Mouse (Mus musculus): ENCODE measurements around the gene Hand2. TPM values are rescaled to one million over a fixed set of nuclear protein-coding genes. Genes with fewer than 3 reads are reported as not detected.
A peak's percentile ranks its signal among the peaks of the same experiment; 100 is the strongest.

The Hand2 gene
- polyA plus RNA-seq, 1 experiment from 2014 or later, result 5.1 TPM

GRCm38 (mm10) chr8:57339711-57340650, 19.2 kb downstream of the Hand2 start:
- ATAC-seq, result no peak
- no peaks in the 10 kb centered on the region for H3K9me3 ChIP-seq (ENCODE audit: control insufficient read depth, low read length)
- WGBS, result 37% methylated on average over 14 of the region's 14 CpGs
- peak overlapping the region; percentile 40 for H3K4me2 ChIP-seq (ENCODE audit: low read depth, low read length)
- H3K36me3 ChIP-seq (ENCODE audit: control insufficient read depth, insufficient read depth, low read length), result no peaks in the 10 kb centered on the region
- peaks cover 3% of the 10 kb centered on the region; the same call in 1 of the 2 replicates for H3K4me1 ChIP-seq (ENCODE audit: control insufficient read depth, insufficient read depth, low read length)
- peaks cover 36% of the 10 kb centered on the region for H3K27me3 ChIP-seq (replicated peaks; ENCODE audit: control insufficient read depth, insufficient read depth, low read length)
- no peak overlapping the region for H3K27ac ChIP-seq (ENCODE audit: low read length)
- no peak overlapping the region for H3K9ac ChIP-seq (ENCODE audit: low read depth, low read length)
- H3K4me3 ChIP-seq (ENCODE audit: low read length), result no peak overlapping the region

GRCm38 (mm10) chr8:57340840-57341540, 20.2 kb downstream of the Hand2 start:
- Histone ChIP-seq H3K9me3 (ENCODE audit: control insufficient read depth, low read length) (no peaks in the 10 kb centered on the region), H3K4me2 (ENCODE audit: low read depth, low read length) (peak overlapping the region; percentile 40), H3K27me3 (replicated peaks; ENCODE audit: control insufficient read depth, insufficient read depth, low read length) (peaks cover 36% of the 10 kb centered on the region), H3K9ac (ENCODE audit: low read depth, low read length) (peak overlapping the region; percentile 58), H3K4me1 (ENCODE audit: control insufficient read depth, insufficient read depth, low read length) (peaks cover 3% of the 10 kb centered on the region; the same call in 1 of the 2 replicates), H3K36me3 (ENCODE audit: control insufficient read depth, insufficient read depth, low read length) (no peaks in the 10 kb centered on the region), H3K27ac (ENCODE audit: low read length) (no peak overlapping the region), H3K4me3 (ENCODE audit: low read length) (peak overlapping the region; percentile 29)
- ATAC-seq, result peak; percentile 69
- WGBS, result 9% methylated on average over 41 of the region's 41 CpGs

- Histone ChIP-seq H3K36me3 (ENCODE audit: control insufficient read depth, insufficient read depth, low read length) (no peaks in the 10 kb centered on the region), H3K4me1 (ENCODE audit: control insufficient read depth, insufficient read depth, low read length) (peaks cover 3% of the 10 kb centered on the region; the same call in 1 of the 2 replicates), H3K27me3 (replicated peaks; ENCODE audit: control insufficient read depth, insufficient read depth, low read length) (peaks cover 36% of the 10 kb centered on the region), H3K27ac (ENCODE audit: low read length) (no peak overlapping the region), H3K4me3 (ENCODE audit: low read length) (peak overlapping the region; percentile 29; the same call in 1 of the 2 replicates), H3K9ac (ENCODE audit: low read depth, low read length) (no peak overlapping the region), H3K9me3 (ENCODE audit: control insufficient read depth, low read length) (no peaks in the 10 kb centered on the region), H3K4me2 (ENCODE audit: low read depth, low read length) (peak overlapping the region; percentile 40)
- WGBS, result 19% methylated on average over 6 of the region's 6 CpGs
- ATAC-seq, result no peak
Measured at GRCm38 (mm10) chr8:57341541-57341840, 20.7 kb downstream of the Hand2 start.

GRCm38 (mm10) chr8:57342386-57343090, 21.8 kb downstream of the Hand2 start:
- Histone ChIP-seq H3K36me3 (ENCODE audit: control insufficient read depth, insufficient read depth, low read length) (no peaks in the 10 kb centered on the region), H3K9me3 (ENCODE audit: control insufficient read depth, low read length) (no peaks in the 10 kb centered on the region), H3K4me2 (ENCODE audit: low read depth, low read length) (no peak overlapping the region), H3K27ac (ENCODE audit: low read length) (no peak overlapping the region), H3K9ac (ENCODE audit: low read depth, low read length) (no peak overlapping the region), H3K4me1 (ENCODE audit: control insufficient read depth, insufficient read depth, low read length) (peaks cover 3% of the 10 kb centered on the region; the same call in 1 of the 2 replicates), H3K27me3 (replicated peaks; ENCODE audit: control insufficient read depth, insufficient read depth, low read length) (peaks cover 45% of the 10 kb centered on the region), H3K4me3 (ENCODE audit: low read length) (no peak overlapping the region)
- WGBS, result 37% methylated on average over 10 of the region's 12 CpGs
- ATAC-seq, result no peak

- H3K9ac ChIP-seq (ENCODE audit: low read depth, low read length), result no peak overlapping the region
- peaks cover 3% of the 10 kb centered on the region; the same call in 1 of the 2 replicates for H3K4me1 ChIP-seq (ENCODE audit: control insufficient read depth, insufficient read depth, low read length)
- WGBS, result 26% methylated on average over 6 of the region's 6 CpGs
- no peak overlapping the region for H3K27ac ChIP-seq (ENCODE audit: low read length)
- peaks cover 54% of the 10 kb centered on the region for H3K27me3 ChIP-seq (replicated peaks; ENCODE audit: control insufficient read depth, insufficient read depth, low read length)
- no peak for ATAC-seq
- no peak overlapping the region for H3K4me3 ChIP-seq (ENCODE audit: low read length)
- no peaks in the 10 kb centered on the region for H3K9me3 ChIP-seq (ENCODE audit: control insufficient read depth, low read length)
- no peaks in the 10 kb centered on the region for H3K36me3 ChIP-seq (ENCODE audit: control insufficient read depth, insufficient read depth, low read length)
- H3K4me2 ChIP-seq (ENCODE audit: low read depth, low read length), result no peak overlapping the region
Measured at GRCm38 (mm10) chr8:57343731-57344315, 23.0 kb downstream of the Hand2 start.

GRCm38 (mm10) chr8:57344956-57345870, 24.4 kb downstream of the Hand2 start:
- Histone ChIP-seq H3K27me3 (replicated peaks; ENCODE audit: control insufficient read depth, insufficient read depth, low read length) (peaks cover 50% of the 10 kb centered on the region), H3K36me3 (ENCODE audit: control insufficient read depth, insufficient read depth, low read length) (no peaks in the 10 kb centered on the region), H3K4me2 (ENCODE audit: low read depth, low read length) (no peak overlapping the region), H3K4me1 (ENCODE audit: control insufficient read depth, insufficient read depth, low read length) (peaks cover 3% of the 10 kb centered on the region; the same call in 1 of the 2 replicates), H3K27ac (ENCODE audit: low read length) (no peak overlapping the region), H3K9ac (ENCODE audit: low read depth, low read length) (no peak overlapping the region), H3K9me3 (ENCODE audit: control insufficient read depth, low read length) (no peaks in the 10 kb centered on the region), H3K4me3 (ENCODE audit: low read length) (no peak overlapping the region)
- no peak for ATAC-seq
- WGBS, result 33% methylated on average over 23 of the region's 23 CpGs

GRCm38 (mm10) chr8:57346371-57346770, 25.6 kb downstream of the Hand2 start:
- Histone ChIP-seq H3K9ac (ENCODE audit: low read depth, low read length) (no peak overlapping the region), H3K4me2 (ENCODE audit: low read depth, low read length) (no peak overlapping the region), H3K9me3 (ENCODE audit: control insufficient read depth, low read length) (no peaks in the 10 kb centered on the region), H3K4me1 (ENCODE audit: control insufficient read depth, insufficient read depth, low read length) (no peaks in the 10 kb centered on the region), H3K27me3 (replicated peaks; ENCODE audit: control insufficient read depth, insufficient read depth, low read length) (peaks cover 49% of the 10 kb centered on the region), H3K4me3 (ENCODE audit: low read length) (no peak overlapping the region), H3K36me3 (ENCODE audit: control insufficient read depth, insufficient read depth, low read length) (no peaks in the 10 kb centered on the region), H3K27ac (ENCODE audit: low read length) (no peak overlapping the region)
- no peak for ATAC-seq
- 41% methylated on average over 7 of the region's 7 CpGs for WGBS

GRCm38 (mm10) chr8:57347141-57347540, 26.4 kb downstream of the Hand2 start:
- H3K27ac ChIP-seq (ENCODE audit: low read length), result no peak overlapping the region
- no peak overlapping the region for H3K4me2 ChIP-seq (ENCODE audit: low read depth, low read length)
- no peak for ATAC-seq
- H3K9me3 ChIP-seq (ENCODE audit: control insufficient read depth, low read length), result no peaks in the 10 kb centered on the region
- H3K27me3 ChIP-seq (replicated peaks; ENCODE audit: control insufficient read depth, insufficient read depth, low read length), result peaks cover 50% of the 10 kb centered on the region
- H3K36me3 ChIP-seq (ENCODE audit: control insufficient read depth, insufficient read depth, low read length), result no peaks in the 10 kb centered on the region
- no peaks in the 10 kb centered on the region for H3K4me1 ChIP-seq (ENCODE audit: control insufficient read depth, insufficient read depth, low read length)
- 38% methylated on average over 5 of the region's 5 CpGs for WGBS
- H3K4me3 ChIP-seq (ENCODE audit: low read length), result no peak overlapping the region
- no peak overlapping the region for H3K9ac ChIP-seq (ENCODE audit: low read depth, low read length)

Measured in intestine, embryonic 16.5 days (tissue).